Mouse (Mus musculus) leukemia stem cell, adult 10-12 weeks (primary cell): ENCODE measurements around the gene Gm8660. TPM values are rescaled to one million over a fixed set of nuclear protein-coding genes. Genes with fewer than 3 reads are reported as not detected.

ENCODE experiments used
- polyA plus RNA-seq: library from polyadenylated mRNA; stranded (reverse); fragments of >175 nt; gene quantifications from 2 replicates; pipeline ENCODE4 v1.2.3, GENCODE M21; 2012; ENCODE audit warnings: low replicate concordance

Gm8660 gene
- not detected in 2 replicates for polyA plus RNA-seq

GRCm38 (mm10) chr7:22370939-22371338 lies at the start of gene Gm8660:
Gene Gm8660 (minus strand): TSS chr7:22371039.

GRCm38 (mm10) chr7:22413283-22413682 lies 42.4 kb upstream of the Gm8660 start, which contains the start of gene Vmn1r148:
Gene Vmn1r148 (plus strand): TSS chr7:22413583.

GRCm38 (mm10) chr7:22329617-22330016 lies 41.2 kb downstream of the Gm8660 start, which contains the start of gene Gm4187:
Gene Gm4187 (minus strand): TSS chr7:22329717.

Other genes starting within 250 kb of the Gm8660 start
- not detected in 2 replicates for gene Gm10666, start 236.3 kb downstream of the Gm8660 start, polyA plus RNA-seq
- not detected in 2 replicates for gene Vmn1r142, start 207.0 kb downstream of the Gm8660 start, polyA plus RNA-seq
- not detected in 2 replicates for gene Vmn1r143, start 181.7 kb downstream of the Gm8660 start, polyA plus RNA-seq
- gene Gm8653, start 169.8 kb downstream of the Gm8660 start, polyA plus RNA-seq: not detected in 2 replicates
- not detected in 2 replicates for gene Gm8453, start 141.6 kb downstream of the Gm8660 start, polyA plus RNA-seq
- not detected in 2 replicates for gene Gm4187, start 41.3 kb downstream of the Gm8660 start, polyA plus RNA-seq
- not detected in 2 replicates for gene Vmn1r148, start 42.5 kb upstream of the Gm8660 start, polyA plus RNA-seq
- not detected in 2 replicates for gene Vmn1r149, start 67.2 kb upstream of the Gm8660 start, polyA plus RNA-seq
- gene Gm10665, start 93.0 kb upstream of the Gm8660 start, polyA plus RNA-seq: not detected in 2 replicates
- gene Vmn1r151, start 128.6 kb upstream of the Gm8660 start, polyA plus RNA-seq: not detected in 2 replicates
- gene Vmn1r152, start 151.9 kb upstream of the Gm8660 start, polyA plus RNA-seq: not detected in 2 replicates
- gene Gm8677, start 163.8 kb upstream of the Gm8660 start, polyA plus RNA-seq: not detected in 2 replicates
- gene Gm4201, start 194.3 kb upstream of the Gm8660 start, polyA plus RNA-seq: not detected in 2 replicates
- not detected in 2 replicates for gene Gm4565, start 217.1 kb upstream of the Gm8660 start, polyA plus RNA-seq